Mouse (Mus musculus) liver (tissue): ENCODE data around the gene Pgpep1.

ENCODE experiments used
- DNase-seq: peaks from one replicate; pipeline ENCODE4 v3.0.0-alpha.2; 2020; ENCODE audit warnings: mixed read lengths

The Pgpep1 gene

GRCm38 (mm10) chr8:70658897-70659603, 1.1 kb downstream of the Pgpep1 start:
- no peak for DNase-seq

- DNase-seq = no peak
Observed at GRCm38 (mm10) chr8:70657739-70658138, 2.4 kb downstream of the Pgpep1 start.

GRCm38 (mm10) chr8:70657214-70657613, 3.0 kb downstream of the Pgpep1 start:
- no peak for DNase-seq

DNA sequence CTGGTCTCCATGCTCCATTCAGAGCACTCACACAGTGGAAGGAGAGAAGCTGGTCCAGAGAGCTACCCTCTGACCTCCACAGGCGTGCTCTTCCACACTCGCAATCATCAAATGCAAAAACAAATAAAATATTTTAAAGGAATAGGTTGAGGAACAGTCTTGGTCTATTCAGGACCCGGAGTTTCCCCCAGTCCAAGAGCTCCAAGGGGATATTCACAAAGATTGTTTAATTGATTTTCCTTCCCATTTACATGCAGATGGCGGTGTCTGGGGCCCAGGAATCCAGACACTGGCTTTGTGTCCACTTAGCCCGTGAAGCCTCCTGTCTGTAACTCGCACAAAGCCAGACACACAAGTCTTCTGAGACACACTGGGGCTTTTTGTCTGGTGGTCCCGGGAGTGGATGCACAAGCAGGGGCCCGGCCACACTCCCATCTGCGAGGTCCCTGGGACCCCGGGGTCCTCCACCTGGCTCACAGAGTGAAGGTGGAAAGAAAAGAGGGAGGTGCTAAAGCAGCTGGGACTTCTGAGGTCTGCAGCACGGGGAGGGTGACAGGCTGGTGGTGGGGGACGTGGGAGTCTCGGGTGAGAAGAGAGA, 3.9 kb downstream of the Pgpep1 start:
- DNase-seq = no peak

DNA sequence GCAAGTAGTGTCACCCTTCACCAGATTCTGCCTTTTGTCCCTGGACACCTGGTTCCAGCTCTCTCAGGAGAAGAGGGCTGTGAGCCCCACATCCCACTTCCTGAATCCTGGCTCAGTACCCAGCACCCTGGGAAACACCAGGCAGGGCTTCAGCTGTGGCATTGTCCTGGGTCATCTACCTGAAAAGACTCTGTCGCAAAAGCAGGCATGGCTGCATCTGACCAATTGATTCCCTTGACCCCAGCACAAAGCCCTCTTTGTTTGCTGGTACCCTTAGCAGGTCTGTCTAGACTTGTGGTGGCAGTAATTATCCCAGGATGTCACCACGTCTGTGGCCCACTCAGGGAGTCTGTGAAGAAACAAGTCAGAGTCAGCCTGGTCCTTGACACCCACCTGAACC, 4.7 kb downstream of the Pgpep1 start:
- DNase-seq = no peak

- no peak for DNase-seq
Observed at GRCm38 (mm10) chr8:70654121-70654520, 6.1 kb downstream of the Pgpep1 start.

- peak; percentile 62 for DNase-seq
Observed at GRCm38 (mm10) chr8:70653226-70653625, 7.0 kb downstream of the Pgpep1 start.

- DNase-seq = no peak
Observed at GRCm38 (mm10) chr8:70650351-70650750, 9.8 kb downstream of the Pgpep1 start.

DNA sequence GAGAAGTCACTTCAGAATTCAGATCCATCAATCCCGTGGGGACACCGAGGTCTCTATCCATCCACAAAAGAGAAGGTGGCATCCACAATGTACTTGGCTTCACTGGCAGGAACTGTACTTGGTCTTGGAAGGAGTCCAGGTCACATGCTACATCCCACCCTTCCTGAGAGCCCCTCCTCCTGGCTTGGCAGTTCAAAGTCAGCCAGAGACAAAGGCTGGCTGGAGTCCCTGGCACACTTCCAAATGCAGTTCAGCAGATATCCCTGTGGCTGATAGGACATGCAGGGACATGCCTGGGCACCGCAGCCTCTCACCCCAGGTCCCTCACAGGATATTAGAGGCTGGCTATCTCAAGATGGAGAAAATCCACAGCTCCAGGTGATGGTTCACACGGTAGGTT, 10.9 kb downstream of the Pgpep1 start:
- peak; percentile 69 for DNase-seq

GRCm38 (mm10) chr8:70648921-70649320, 11.3 kb downstream of the Pgpep1 start:
- no peak for DNase-seq

- DNase-seq = peak; percentile 29
Observed at GRCm38 (mm10) chr8:70648164-70648442, 12.1 kb downstream of the Pgpep1 start.

DNA sequence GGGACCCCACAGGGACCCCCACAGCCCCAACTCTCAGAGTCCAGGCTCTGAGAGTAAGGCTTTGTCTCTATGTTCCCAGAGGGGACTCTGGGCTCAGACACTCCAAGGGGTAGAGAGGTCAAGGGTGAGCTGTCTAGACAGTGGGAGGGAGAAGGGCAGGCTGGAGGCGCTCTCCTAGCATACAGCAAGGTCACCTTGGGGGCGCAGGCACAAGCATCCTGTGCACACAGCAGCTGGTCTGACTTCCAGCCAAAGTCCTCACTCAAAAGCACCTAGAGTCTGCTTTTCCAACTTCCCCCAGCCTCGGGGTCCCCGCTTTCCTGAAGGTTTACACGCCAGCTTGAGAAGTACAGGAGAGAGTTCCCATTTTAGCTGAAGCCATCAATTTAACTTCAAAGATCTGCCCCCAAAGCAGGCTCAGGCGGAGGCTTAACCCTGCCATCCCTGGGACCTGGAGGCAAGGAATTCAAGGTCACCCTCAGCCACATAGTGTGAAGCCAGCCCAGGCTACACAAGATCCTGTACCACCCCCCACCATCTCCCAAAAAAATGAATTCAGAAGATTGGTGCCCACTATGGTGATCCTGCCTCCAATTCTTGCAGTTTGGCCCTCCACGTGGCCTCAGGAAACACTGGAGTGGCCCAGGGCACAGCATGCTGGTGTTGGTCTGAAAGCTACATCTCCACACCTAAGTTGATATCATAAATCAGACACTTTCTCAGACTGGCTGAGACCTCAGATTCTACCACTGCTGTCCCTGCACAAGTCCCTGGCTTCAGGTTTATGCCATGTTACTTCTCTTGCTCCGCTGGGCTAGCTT, 12.6 kb downstream of the Pgpep1 start:
- DNase-seq = no peak

GRCm38 (mm10) chr8:70646775-70647174, 13.4 kb downstream of the Pgpep1 start:
- DNase-seq = no peak

GRCm38 (mm10) chr8:70646369-70646768, 13.8 kb downstream of the Pgpep1 start:
- no peak for DNase-seq

DNA sequence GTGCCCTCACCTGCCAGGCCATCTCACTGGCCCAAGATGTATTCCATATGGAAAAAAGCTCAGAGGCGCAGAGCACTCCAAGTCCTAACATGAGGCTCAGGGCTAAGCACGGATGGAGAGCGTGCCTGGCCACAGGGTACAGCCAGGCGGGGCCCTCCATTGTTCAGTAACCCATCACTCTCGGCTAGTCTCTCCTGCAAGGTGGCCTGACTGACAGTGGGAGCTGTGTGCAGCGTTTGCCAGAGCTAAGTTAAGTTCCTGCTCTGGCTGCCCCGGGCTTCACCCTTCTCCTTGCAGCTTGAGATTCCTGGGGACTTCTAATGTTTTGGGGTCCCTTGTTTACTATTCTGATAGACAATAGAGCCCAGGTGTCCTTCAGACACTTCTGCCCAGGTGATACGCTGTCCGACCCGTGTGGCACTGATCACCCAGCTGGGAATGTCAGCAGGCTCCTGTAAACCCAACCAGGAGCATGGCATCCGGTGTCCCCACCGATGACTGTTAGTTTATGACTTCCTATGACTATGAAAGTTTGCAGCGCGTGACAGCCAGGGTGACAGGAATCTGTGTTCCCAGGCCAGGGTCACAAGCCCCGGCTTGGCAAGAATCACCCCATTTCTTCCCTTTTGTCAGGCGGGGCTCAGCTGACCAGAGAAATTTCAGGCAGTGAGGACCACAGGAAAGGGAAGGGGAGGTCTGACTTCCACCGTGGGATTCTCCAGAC, 14.5 kb downstream of the Pgpep1 start:
- no peak for DNase-seq

DNA sequence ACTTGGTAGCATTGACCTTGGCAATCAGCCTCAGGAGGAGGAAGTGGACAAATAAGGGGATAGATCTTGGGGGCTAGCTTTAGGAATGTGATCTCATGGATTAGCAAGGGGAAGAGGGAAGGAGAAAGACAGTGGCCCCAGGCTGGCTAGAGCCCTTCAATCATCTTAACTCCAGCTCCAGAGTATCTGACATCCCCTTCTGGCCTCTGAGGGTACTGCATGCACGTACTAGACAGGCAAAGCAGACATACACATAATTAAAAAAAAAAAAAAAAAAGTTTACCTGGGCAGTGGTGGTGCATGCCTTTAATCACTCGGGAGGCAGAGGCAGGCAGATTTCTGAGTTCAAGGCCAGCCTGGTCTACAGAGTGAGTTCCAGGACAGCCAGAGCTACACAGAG, 16.1 kb downstream of the Pgpep1 start:
- DNase-seq = peak; percentile 42

DNA sequence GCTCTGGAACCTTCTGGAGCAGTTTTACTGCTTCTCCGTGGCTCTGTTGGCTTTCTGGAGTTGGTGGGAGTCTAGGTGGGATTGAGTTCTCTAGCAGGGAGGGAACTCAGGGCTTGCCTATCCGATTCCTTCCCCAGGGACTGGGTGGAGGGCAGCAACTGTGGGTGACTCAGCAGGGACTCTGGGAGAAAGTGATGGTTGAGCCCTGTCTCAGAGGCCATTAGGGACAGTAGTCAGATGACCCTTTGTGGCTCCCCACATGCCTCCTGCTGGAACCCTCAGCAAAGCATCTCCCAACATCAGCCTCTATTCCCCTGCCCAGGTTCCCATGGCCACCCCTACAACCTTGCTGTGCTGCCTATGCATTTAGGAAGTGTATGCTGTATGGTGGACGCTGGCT, 17.2 kb downstream of the Pgpep1 start:
- no peak for DNase-seq

GRCm38 (mm10) chr8:70638752-70639151, 21.4 kb downstream of the Pgpep1 start:
- DNase-seq = no peak

DNA sequence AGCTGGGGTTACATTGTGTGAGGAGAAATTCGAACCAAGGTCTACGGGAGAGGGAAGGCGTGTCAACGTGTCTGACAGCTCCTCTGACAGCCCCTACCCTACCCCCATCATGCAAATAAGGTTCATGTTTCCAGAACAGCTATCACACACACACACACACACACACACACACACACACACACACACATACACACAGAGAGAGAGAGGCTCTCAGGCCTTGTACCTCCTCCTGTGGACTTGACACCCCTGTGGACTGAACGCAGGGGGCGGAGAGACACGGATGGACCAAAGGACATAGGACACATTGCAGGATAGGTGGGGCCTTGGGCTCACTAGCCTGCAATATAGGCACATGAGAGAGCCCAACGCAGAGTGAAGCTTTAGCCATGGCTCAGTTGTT, 23.4 kb downstream of the Pgpep1 start:
- DNase-seq = peak; percentile 62

GRCm38 (mm10) chr8:70635527-70635926, 24.7 kb downstream of the Pgpep1 start:
- DNase-seq = peak; percentile 59

- peak; percentile 65 for DNase-seq
Observed at GRCm38 (mm10) chr8:70634066-70634465, 26.1 kb downstream of the Pgpep1 start.

GRCm38 (mm10) chr8:70632346-70632892, 27.8 kb downstream of the Pgpep1 start, which contains the start of gene Gdf15:
TSS of gene Gdf15 (minus strand) at chr8:70632456.
- DNase-seq = no peak

- DNase-seq = peak; percentile 63
Observed at GRCm38 (mm10) chr8:70631436-70631835, 28.8 kb downstream of the Pgpep1 start.
